Mouse (Mus musculus) liver, embryonic 14.5 days (tissue): ENCODE measurements around the gene Eml3.

Experiments used
- CTCF ChIP-seq: IDR thresholded peaks from 2 replicates; pipeline ENCODE4 v1.5.1; 2016; ENCODE audit warnings: antibody characterized with exemption, low read depth, control low read depth
- EP300 ChIP-seq: IDR thresholded peaks from 2 replicates; pipeline ENCODE4 v1.6.1; 2016; ENCODE audit warnings: antibody characterized with exemption, low read depth

DNA sequence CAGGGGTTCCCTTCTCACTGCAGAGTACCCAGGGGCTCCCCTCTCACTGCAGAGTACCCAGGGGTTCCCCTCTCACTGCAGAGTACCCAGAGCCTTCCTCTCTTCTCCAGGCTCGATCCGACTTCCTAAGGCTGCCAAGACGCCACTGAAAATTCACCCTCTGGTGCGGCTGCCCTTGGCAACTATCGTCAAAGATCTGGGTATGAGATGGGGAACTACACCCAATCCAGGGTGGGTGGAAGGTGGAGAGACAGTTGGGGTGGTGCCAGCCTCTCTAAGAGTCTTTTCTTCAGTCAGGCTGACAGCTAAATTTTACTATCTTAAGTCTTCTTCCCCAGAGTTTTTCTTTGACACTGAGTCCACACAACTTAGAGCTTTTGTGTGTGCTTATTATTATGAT lies 20.8 kb downstream of the Eml3 start:
- TF ChIP-seq CTCF (no peak), EP300 (no peak)
